Mouse (Mus musculus) forebrain, postnatal 0 days (tissue): ENCODE data around the gene Adss. TPM values are rescaled to one million over a fixed set of nuclear protein-coding genes. Genes with fewer than 3 reads are reported as not detected.

Source experiments
- ATAC-seq: fragments of 200-750 bp; cut with Nextera tagmentation; 2 replicates; pipeline ENCODE4 v1.8.0; 2017; ENCODE audit warnings: mild to moderate bottlenecking, moderate library complexity
- DNase-seq: peaks from one replicate; pipeline ENCODE4 v3.0.0-alpha.2; 2015
- H3K27ac ChIP-seq: fragments of 300-500 bp; sonication (generic); 2 replicates; pipeline ENCODE4 v1.5.1; 2014; ENCODE audit warnings: low read depth, mild to moderate bottlenecking, antibody characterized with exemption, low read length, moderate library complexity, mixed read lengths
- H3K27me3 ChIP-seq: fragments of 300-500 bp; sonication (generic); 2 replicates; pipeline ENCODE4 v1.6.1; 2014; ENCODE audit warnings: mild to moderate bottlenecking, low read length, mixed read lengths; ENCODE audit not compliant: insufficient read depth
- H3K36me3 ChIP-seq: fragments of 300-500 bp; sonication (generic); 2 replicates; pipeline ENCODE4 v1.6.1; 2014; ENCODE audit warnings: mild to moderate bottlenecking, moderate library complexity; ENCODE audit not compliant: insufficient read depth
- H3K4me1 ChIP-seq: fragments of 300-500 bp; sonication (generic); 2 replicates; pipeline ENCODE4 v1.6.1; 2014; ENCODE audit warnings: antibody characterized with exemption; ENCODE audit not compliant: insufficient read depth
- H3K4me2 ChIP-seq: fragments of 300-500 bp; sonication (generic); 2 replicates; pipeline ENCODE4 v1.6.1; 2014; ENCODE audit warnings: low read depth, mild to moderate bottlenecking, moderate library complexity
- H3K4me3 ChIP-seq: fragments of 300-500 bp; sonication (generic); 2 replicates; pipeline ENCODE4 v1.5.1; 2014; ENCODE audit warnings: low read depth, low read length, mixed read lengths
- H3K9ac ChIP-seq: fragments of 300-500 bp; sonication (generic); 2 replicates; pipeline ENCODE4 v1.6.1; 2014; ENCODE audit warnings: mild to moderate bottlenecking
- H3K9me3 ChIP-seq: fragments of 300-500 bp; sonication (generic); 2 replicates; pipeline ENCODE4 v1.6.1; 2016; ENCODE audit warnings: low read length
- CTCF ChIP-seq: sonication (generic); IDR thresholded peaks from 2 replicates; pipeline ENCODE4 v1.5.1; 2016; ENCODE audit warnings: antibody characterized with exemption, control low read depth, low read depth
- WGBS: fragments of 180-500 bp; shearing (Covaris S2); extraction: QIAGEN DNeasy Blood & Tissue Kit; methylation state at CpG from one replicate; pipeline ENCODE4 v1.1.7; 2014; 5-methylcytosine and 5-hydroxymethylcytosine counted together
- polyA plus RNA-seq: library from polyadenylated mRNA; unstranded; fragments of >200 nt; fragmentation: Nextera tagmentation; extraction: Ambion mirVana; gene quantifications from 2 replicates; pipeline ENCODE4 v1.2.1, GENCODE M21; 2015
- total RNA-seq: library from RNA; depleted of rRNA; stranded (reverse); fragments of >200 nt; gene quantifications from 2 replicates; pipeline ENCODE4 v1.2.3, GENCODE M21; 2014

The Adss gene
- total and polyA plus RNA-seq, 2 experiments from 2014 or later, result 59.1 to 97.1 TPM

GRCm38 (mm10) chr1:177794866-177795265 lies 1.4 kb downstream of the Adss start:
- Histone ChIP-seq H3K27me3 (no peaks in the 10 kb centered on the region), H3K4me1 (0 out of 2 replicates have a peak, but pooled peaks cover 6% of the 10 kb centered on the region), H3K27ac (no peak overlapping the region), H3K4me2 (peak overlapping the region; percentile 65), H3K9me3 (no peaks in the 10 kb centered on the region), H3K36me3 (no peaks in the 10 kb centered on the region), H3K9ac (no peak overlapping the region), H3K4me3 (peak overlapping the region; percentile 80)
- ATAC-seq (no peak), DNase-seq (no peak)
- TF ChIP-seq CTCF, result no peak
- WGBS, result 8% methylated on average over 8 of the region's 8 CpGs

- Histone ChIP-seq H3K9me3 (no peaks in the 10 kb centered on the region), H3K4me2 (no peak overlapping the region), H3K9ac (no peak overlapping the region), H3K27me3 (no peaks in the 10 kb centered on the region), H3K4me3 (no peak overlapping the region), H3K27ac (no peak overlapping the region), H3K36me3 (no peaks in the 10 kb centered on the region), H3K4me1 (0 out of 2 replicates have a peak, but pooled peaks cover 6% of the 10 kb centered on the region)
- WGBS, result 88% methylated on average over 3 of the region's 3 CpGs
- no peak for ATAC-seq
- DNase-seq, result no peak
- TF ChIP-seq CTCF, result no peak
These were observed 3.5 kb downstream of the Adss start for GRCm38 (mm10) chr1:177792835-177793234.

- no peak overlapping the region for H3K27ac ChIP-seq
- no peak overlapping the region for H3K4me3 ChIP-seq
- H3K4me1 ChIP-seq, result no peaks in the 10 kb centered on the region
- ATAC-seq, result no peak
- no peak overlapping the region for H3K9ac ChIP-seq
- no peaks in the 10 kb centered on the region for H3K9me3 ChIP-seq
- WGBS, result 91% methylated on average over 2 of the region's 2 CpGs
- no peaks in the 10 kb centered on the region for H3K27me3 ChIP-seq
- DNase-seq, result no peak
- TF ChIP-seq CTCF, result no peak
- H3K4me2 ChIP-seq, result no peak overlapping the region
- peaks cover 21% of the 10 kb centered on the region for H3K36me3 ChIP-seq
These were observed 18.9 kb downstream of the Adss start for GRCm38 (mm10) chr1:177777397-177777796.

DNA sequence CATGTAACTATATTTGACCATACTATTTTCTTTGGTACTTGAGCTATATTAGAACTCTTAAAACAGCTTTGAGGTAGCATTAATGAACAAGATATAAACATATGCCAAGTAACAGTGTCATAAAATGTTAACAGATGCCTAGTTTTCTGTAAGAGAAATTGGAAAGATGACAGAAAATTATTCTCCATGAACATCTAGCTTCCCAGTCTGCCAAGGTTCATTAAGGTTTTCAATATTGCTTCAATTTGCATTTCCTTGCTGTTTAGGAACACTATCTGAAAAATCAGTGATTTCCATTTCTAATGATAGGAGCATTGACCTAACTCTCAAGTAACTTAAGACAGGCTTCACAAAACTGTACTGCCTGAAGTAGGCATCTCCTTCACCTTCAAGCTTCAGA lies 27.4 kb downstream of the Adss start:
- DNase-seq (no peak), ATAC-seq (no peak)
- H3K27me3 ChIP-seq, result no peaks in the 10 kb centered on the region
- no peak overlapping the region for H3K4me3 ChIP-seq
- H3K9me3 ChIP-seq, result no peaks in the 10 kb centered on the region
- no peak overlapping the region for H3K4me2 ChIP-seq
- H3K27ac ChIP-seq, result no peak overlapping the region
- peaks cover 29% of the 10 kb centered on the region for H3K36me3 ChIP-seq
- no peak overlapping the region for H3K9ac ChIP-seq
- TF ChIP-seq CTCF, result no peak
- H3K4me1 ChIP-seq, result no peaks in the 10 kb centered on the region

GRCm38 (mm10) chr1:177757249-177757648 lies 39.1 kb downstream of the Adss start:
- no peak overlapping the region for H3K27ac ChIP-seq
- WGBS, result 90% methylated on average over 5 of the region's 5 CpGs
- H3K9me3 ChIP-seq, result no peaks in the 10 kb centered on the region
- H3K27me3 ChIP-seq, result no peaks in the 10 kb centered on the region
- no peak overlapping the region for H3K4me2 ChIP-seq
- H3K4me3 ChIP-seq, result no peak overlapping the region
- TF ChIP-seq CTCF, result no peak
- no peak for ATAC-seq
- no peak for DNase-seq
- no peaks in the 10 kb centered on the region for H3K36me3 ChIP-seq
- no peak overlapping the region for H3K9ac ChIP-seq
- H3K4me1 ChIP-seq, result no peaks in the 10 kb centered on the region

DNA sequence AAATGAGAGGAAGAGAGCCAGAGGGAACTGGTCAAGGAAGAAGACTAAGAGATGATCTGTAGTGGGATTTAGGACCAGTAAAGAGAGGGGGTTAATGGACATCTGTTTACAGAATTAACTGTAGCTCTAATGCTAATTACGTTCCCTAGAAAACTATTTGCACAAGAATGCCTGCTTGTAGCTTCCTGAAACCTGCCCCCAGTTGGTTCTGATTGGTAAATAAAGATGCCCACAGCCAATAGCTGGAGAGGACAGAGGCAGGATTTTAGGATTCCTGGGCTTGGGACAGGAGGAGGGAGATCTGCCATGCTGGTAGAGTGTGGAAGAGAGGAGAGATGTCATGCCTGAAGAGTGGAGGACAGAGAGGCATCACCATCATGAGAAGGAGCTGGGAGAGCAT lies 42.8 kb downstream of the Adss start:
- TF ChIP-seq CTCF, result no peak
- no peaks in the 10 kb centered on the region for H3K4me1 ChIP-seq
- no peaks in the 10 kb centered on the region for H3K36me3 ChIP-seq
- no peaks in the 10 kb centered on the region for H3K27me3 ChIP-seq
- H3K9ac ChIP-seq, result no peak overlapping the region
- ATAC-seq (no peak), DNase-seq (no peak)
- no peak overlapping the region for H3K4me3 ChIP-seq
- WGBS, result 35% methylated on average over 1 of the region's 1 CpGs
- 0 out of 2 replicates have a peak, but pooled peaks cover 4% of the 10 kb centered on the region for H3K9me3 ChIP-seq
- H3K4me2 ChIP-seq, result no peak overlapping the region
- no peak overlapping the region for H3K27ac ChIP-seq

DNA sequence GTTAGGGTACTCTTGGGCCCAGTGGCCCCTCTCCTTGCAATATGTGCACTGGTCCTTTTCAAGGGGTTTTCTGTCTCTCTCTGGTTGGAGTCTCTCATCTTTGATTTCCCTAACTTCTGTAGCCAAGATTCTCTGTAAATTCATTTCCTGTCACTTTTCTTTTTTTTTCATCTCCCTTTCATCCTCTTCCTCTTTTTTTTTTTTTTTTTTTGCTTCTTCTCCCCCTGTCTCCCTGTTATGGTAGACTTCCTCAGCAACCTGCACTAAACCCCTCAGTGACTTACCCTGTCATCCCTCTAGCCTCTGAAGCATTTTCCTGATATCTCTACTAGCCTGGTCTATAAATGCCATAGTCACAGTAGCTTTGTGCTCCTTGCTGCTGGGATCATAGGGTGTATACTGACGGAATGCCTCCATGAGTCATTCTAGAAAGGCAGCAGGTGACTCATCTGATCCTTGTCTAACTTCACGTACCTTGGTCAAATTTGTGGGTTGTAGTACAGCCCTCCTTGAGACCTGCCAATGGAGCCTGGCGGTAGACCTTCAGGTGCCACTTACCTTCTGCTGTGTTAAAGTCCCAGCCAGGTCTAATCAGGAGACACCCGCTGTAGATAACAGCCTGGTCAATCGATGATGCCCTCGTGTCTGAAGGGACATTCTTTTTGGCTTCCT lies 48.3 kb downstream of the Adss start:
- no peak overlapping the region for H3K4me3 ChIP-seq
- WGBS, result 97% methylated on average over 6 of the region's 6 CpGs
- H3K4me1 ChIP-seq, result no peaks in the 10 kb centered on the region
- H3K9ac ChIP-seq, result no peak overlapping the region
- 0 out of 2 replicates have a peak, but pooled peaks cover 4% of the 10 kb centered on the region for H3K9me3 ChIP-seq
- no peak overlapping the region for H3K27ac ChIP-seq
- TF ChIP-seq CTCF, result no peak
- ATAC-seq (no peak), DNase-seq (no peak)
- no peak overlapping the region for H3K4me2 ChIP-seq
- H3K27me3 ChIP-seq, result no peaks in the 10 kb centered on the region
- no peaks in the 10 kb centered on the region for H3K36me3 ChIP-seq
